Mouse (Mus musculus): ENCODE data around the gene Fgfr1op.
"Not testable (repeated sequence)": the region's sequence is repeated elsewhere in the genome, so short reads cannot be mapped to it uniquely, and the experiment has no call there.

Fgfr1op gene
- long read RNA-seq, experiment 1, transcript Fgfr1op-201 (12 exons, 3,077 nt) = major isoform, 10 of 17 reads
- long read RNA-seq, experiment 1, partial matches to known transcripts = 2 of 17 reads
- long read RNA-seq, experiment 1, other reads (novel, unspliced or antisense) = 5 of 17 reads
- long read RNA-seq, experiment 2, transcript Fgfr1op-201 (12 exons, 3,077 nt) = major isoform, 17 of 27 reads
- long read RNA-seq, experiment 2, partial matches to known transcripts = 5 of 27 reads
- long read RNA-seq, experiment 2, other reads (novel, unspliced or antisense) = 5 of 27 reads

- intact Hi-C loops (cut with DNase I) = not testable (repeated sequence)
Measured at GRCm38 (mm10) chr17:8164701-8165607, at the start of gene Fgfr1op. Fgfr1op (plus strand) TSS chr17:8165501.

DNA sequence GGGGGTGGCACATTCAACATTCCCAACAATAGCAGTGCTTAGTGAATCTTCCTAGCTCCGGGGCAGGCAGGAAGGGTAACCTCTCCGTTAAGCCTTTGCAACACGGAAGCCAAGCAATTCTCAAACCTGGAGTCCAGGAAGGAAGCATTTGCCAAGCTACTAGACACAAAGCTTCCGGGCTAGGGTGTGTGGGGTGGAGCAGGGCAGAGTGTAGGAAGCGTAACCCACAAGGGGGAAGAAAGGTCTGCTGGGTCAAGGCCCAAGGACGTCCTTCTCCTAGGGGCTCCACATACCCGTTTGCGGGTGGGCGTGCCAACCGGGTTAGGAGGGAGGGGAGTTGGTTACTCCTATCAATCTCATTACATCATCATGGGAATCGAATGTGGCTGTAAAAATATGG is 48.9 kb upstream of the Fgfr1op start:
- intact Hi-C loops (cut with DNase I) = not testable (repeated sequence)

- intact Hi-C loops (cut with DNase I) = not testable (repeated sequence)
Measured at GRCm38 (mm10) chr17:8116928-8117327, 48.4 kb upstream of the Fgfr1op start.

GRCm38 (mm10) chr17:8122974-8123373 is 42.3 kb upstream of the Fgfr1op start:
- intact Hi-C loops (cut with DNase I) = not testable (repeated sequence)

DNA sequence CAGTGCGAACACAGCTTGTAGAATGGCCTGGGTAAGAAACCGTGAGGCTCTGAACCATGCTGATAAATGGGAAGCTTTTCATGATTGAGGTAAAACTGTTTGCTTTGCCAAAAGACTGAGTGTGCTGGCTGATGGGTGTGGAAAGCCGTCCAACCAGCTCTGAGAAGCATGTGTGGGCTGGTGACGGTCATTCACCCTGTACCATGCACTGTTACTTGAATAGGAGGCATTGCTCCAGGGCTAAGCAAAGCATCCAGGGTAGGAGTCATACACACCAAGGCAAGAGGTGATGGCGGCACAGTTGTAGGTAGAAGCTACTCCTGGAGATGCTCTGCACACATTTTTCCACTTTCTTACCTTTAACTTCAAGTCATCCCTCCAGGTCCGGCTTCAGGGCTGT is 40.7 kb upstream of the Fgfr1op start:
- intact Hi-C loops (cut with DNase I) = not testable (repeated sequence)

GRCm38 (mm10) chr17:8128326-8128993 is 36.8 kb upstream of the Fgfr1op start:
- intact Hi-C loops (cut with DNase I) = not testable (repeated sequence)

DNA sequence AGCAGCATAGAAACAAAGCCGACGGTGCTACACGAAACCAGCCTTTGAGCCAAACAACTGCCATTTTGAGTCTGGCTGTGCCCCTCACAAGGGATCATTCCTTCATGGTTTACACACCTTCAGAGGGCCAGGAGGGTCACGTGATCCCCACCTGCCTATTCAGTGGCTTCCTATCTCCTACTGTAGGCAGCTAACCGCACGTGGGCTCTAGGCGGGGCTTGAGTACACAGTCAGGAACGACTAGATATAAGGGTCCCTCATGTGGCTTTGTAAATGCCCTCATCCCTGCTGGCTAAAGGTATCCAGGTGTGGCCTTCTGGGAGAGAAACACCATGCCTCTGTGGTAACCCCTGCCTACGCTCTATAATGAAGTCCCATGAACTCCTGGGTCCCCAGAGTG is 35.7 kb upstream of the Fgfr1op start:
- intact Hi-C loops (cut with DNase I) = not testable (repeated sequence)

GRCm38 (mm10) chr17:8130849-8131248 is 34.5 kb upstream of the Fgfr1op start:
- intact Hi-C loops (cut with DNase I) = not testable (repeated sequence)

GRCm38 (mm10) chr17:8138116-8138515 is 27.2 kb upstream of the Fgfr1op start:
- intact Hi-C loops (cut with DNase I) = not testable (repeated sequence)

DNA sequence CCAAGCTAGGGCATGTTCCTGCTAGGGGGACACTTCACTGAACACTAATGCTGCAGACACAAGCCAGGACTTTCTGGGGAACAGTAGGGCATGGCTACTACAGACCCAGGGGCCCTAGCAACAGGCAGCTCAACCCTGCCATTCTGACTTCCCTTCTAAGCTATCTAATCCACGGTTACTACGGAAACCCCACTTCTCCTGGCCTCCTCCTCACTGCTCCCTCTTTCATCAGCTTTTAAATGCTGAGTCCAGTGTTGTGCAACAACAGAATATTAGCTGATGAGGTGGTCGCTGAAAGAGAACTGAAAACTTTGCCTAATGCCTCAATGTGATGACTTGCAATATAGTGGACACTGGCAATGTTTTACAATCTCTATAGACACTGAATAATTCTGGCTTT is 25.1 kb upstream of the Fgfr1op start:
- intact Hi-C loops (cut with DNase I) = not testable (repeated sequence)

DNA sequence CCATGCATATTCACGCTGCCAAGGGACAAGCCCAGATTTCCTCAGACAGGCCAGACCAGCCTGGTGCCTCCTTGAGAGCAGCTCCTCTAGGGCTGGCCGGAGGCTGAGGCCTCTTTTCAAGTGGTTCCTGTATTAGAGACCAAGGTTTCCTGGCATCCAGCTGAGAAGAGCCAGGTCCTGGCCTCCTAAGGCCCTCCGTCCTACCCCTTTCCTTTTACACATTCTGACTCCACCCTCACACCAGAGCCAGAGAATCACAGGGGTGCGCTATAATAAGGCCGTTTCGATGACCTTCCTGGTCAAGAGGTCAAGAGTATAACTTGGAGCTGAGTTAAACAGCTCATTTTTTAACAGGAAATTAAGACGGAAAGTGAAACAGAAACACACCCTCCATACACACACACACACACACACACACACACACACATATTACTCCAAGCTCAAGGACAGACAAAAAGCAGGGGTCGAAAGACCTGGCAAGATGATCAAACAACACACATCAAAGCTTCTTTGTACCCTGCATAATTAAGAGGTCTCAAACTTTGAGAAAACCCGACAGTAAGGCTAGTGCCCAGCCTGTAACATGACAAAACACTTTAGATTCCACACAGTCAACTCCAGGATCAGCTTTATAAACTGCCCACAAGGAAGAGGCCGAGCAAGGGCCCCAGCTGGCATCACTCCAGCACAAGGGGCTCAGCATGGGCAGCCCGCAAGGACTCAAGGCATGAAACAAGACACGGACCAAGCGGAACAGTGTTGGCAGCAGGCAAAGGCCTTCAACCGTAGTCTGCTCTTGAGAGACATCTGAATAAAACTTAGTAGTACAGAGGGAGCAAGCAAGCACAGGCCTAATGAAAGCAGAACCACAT is 21.3 kb upstream of the Fgfr1op start:
- intact Hi-C loops (cut with DNase I) = not testable (repeated sequence)

- intact Hi-C loops (cut with DNase I) = not testable (repeated sequence)
Measured at GRCm38 (mm10) chr17:8146931-8147330, 18.4 kb upstream of the Fgfr1op start.

GRCm38 (mm10) chr17:8147439-8148316 is 17.6 kb upstream of the Fgfr1op start, which contains the start of the genes Gm49673 and Rnaset2a:
Gm49673 (minus strand) TSS chr17:8147788.
Rnaset2a (minus strand) TSS chr17:8148097.
- intact Hi-C loops (cut with DNase I) = not testable (repeated sequence)

DNA sequence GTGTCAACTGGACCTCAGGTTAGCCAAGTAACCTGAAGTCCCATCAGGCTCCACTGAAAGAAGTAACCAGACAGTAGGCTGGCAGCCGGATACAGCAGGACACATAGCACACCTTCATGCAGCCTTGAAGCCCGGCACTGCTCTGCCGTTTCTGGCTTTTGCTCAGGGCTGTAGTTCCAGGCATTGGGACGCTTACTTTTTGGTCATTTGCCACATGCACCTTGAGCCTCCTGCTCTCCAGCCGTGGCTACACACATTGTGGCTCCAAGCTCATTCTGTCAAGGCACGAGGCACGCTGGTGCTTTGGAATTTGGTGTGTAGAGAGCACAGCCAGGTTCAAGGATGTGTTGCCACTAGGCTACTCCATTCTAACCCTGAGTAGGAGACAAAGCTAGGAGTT is 10.3 kb upstream of the Fgfr1op start:
- intact Hi-C loops (cut with DNase I) = not testable (repeated sequence)

DNA sequence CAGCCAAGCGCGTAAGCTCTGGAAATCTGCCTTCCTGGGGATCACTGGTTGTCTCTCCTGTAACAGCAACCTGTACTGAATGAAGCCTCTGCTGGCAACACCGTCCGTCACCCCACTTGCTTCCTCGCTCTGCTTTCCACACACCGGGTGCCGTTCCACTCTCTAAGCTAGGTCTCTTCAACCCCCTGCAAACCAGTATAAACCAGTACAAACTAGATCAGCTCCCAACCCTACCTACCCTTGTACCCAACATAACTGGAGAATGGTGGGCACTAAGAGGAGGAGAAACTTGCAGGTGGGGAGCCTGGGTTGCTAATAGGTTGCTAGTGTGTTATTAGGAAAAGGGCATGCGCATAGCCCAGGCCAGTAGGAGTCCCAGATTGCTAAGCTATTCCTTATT is 9.3 kb upstream of the Fgfr1op start:
- intact Hi-C loops (cut with DNase I) = not testable (repeated sequence)

DNA sequence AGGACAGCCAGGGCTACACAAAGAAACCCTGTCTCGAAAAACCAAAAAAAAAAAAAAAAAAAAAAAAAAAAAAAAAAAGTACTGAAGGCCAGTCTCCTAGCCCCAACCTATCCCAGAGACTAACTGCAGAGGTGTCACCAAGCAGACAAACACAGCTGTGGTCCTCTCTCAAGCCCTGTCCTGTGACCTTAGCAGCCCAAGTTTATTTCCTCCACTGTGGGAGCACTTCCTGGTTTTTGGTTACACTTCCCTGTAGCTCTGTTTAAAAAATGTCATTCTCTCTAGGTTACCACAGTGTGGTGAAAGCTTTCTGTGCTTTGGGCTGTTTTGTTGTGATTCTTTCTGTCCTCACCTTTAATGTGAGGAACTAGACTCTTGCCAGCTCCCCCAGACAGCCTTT is 6.7 kb upstream of the Fgfr1op start:
- intact Hi-C loops (cut with DNase I) = not testable (repeated sequence)

GRCm38 (mm10) chr17:8160969-8161368 is 4.3 kb upstream of the Fgfr1op start:
- intact Hi-C loops (cut with DNase I) = not testable (repeated sequence)

DNA sequence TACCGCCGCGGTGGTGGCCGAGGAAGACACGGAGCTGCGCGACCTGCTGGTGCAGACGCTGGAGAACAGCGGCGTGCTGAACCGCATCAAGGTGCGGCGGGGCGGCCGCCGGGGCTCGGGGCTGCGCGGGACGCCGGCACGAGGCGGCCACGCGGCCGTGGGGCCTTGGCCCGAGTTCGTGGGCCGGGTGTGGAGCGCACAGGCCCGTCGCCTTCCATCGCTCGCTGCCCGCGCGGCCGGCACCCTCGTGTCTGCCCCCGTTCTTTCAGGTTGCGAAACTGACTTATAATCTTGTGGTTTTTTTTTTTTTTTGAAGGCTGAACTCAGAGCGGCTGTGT is 276 bp downstream of the Fgfr1op start:
- intact Hi-C loops (cut with DNase I) = not testable (repeated sequence)

DNA sequence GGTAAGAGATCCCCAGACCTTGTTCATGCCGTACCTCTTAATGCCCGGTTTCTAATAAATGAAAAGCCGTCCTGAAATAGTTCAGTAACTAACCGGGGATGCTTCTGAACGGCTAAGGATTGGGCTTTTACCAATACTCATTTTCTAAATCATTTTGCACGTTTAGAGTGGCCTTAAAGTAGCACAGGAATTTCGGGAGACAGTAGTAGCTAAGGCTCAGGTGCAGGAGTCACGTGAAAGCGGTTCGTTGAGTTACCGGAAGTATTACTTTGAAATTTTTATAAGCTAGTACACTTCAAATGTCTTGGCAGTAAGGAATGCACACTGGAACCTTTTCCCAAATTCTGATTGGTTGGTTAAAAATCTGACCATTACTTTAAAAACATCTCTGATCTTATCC is 676 bp downstream of the Fgfr1op start:
- intact Hi-C loops (cut with DNase I) = not testable (repeated sequence)

GRCm38 (mm10) chr17:8166454-8166853 is 1.2 kb downstream of the Fgfr1op start:
- intact Hi-C loops (cut with DNase I) = not testable (repeated sequence)

Measured in adrenal gland (tissue).